Mouse (Mus musculus) adipocyte (in vitro differentiated cells): ENCODE measurements around the gene Gnptg.

Experiments
- DNase-seq: peaks from one replicate; pipeline ENCODE4 v3.0.0-alpha.2; 2016; ENCODE audit warnings: low spot score

The Gnptg gene

DNA sequence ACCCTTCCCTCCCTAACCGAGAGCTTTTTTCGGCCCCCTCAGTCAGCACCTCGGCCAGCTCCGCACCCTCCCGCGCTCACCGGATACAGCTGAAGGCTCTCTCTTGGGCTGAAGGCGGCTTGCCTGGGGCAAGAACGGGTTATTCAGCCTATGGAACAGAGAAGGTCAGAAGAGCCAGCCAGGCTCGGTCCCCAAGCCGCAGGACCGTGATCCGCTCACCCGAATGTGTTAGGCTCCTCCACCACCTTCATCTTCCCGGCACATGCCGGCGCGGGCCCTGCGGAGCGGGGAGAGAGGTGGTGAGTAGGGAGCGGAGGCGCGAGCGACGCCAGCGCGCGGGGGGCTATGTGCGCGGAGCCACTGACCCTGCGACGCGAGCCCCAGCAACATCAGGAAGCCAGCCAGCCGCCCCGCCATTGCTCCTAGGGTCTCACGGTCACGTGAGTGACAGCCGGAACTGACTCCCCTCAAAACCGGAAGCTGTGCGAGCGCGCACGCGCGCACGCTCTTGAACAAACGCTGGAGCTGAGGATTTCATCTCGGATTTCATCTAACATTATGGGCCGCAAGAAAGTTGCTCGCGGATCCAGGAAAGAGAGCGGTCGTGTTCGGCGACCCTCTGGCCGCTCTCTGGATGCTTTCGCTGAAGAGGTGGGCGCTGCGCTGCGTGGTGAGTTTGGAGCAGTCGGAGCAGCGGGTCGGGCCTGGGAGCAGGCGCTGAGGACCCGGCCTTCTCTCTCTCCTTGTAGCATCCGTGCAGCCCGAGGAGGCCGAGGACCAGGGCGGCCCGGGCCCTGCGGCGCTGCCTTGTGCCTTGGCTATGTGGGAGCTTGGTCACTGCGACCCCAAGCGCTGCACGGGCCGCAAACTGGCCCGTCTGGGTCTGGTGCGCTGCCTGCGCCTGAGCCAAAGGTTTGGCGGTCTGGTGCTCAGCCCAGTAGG is at the start of gene Gnptg, which contains the start of gene Tsr3:
Gene Gnptg (minus strand): TSS at position 430 of the 942 bp plus-strand sequence.
Gene Tsr3 (plus strand): TSS at position 476 of the 942 bp plus-strand sequence.
- peak; percentile 91 for DNase-seq

DNA sequence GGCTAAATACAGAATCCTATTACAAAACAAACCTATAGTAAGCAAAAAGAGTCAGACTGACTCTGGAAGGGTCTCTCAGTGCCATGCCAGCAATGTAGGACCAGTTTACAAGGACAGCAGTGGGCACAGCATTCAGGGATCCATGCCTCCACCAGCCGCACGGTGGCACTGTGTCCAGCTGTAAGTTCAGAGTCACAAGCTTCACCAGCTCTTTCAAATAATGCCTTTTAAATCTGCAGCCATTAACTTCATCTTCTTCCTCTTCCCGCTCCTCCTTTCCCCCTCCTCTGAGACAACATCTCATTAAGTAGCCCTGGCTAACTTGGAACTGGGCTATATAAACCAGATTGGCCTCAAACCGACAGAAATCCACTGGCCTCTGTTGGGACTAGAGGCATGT is 48.9 kb upstream of the Gnptg start:
- peak; percentile 50 for DNase-seq

DNA sequence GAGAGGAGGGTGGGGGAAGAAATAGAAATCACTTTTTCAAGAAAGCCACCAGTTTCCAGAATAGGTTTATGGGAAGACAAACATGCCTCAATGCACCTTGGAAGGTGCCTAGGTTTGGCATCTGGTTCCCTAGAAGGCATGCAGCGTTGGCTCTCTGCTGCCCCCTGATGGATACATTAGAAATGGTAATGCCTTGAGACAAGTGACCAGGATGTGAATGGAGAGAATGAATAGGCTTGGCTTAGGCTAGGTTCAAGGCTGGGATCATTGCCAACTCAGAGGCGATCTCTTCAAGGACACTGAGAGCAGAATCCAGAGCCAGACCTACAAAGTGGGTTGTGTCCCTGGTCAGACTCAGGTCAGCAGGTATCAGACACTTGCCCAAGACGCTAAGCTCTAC is 45.1 kb upstream of the Gnptg start:
- DNase-seq, result peak; percentile 84

DNA sequence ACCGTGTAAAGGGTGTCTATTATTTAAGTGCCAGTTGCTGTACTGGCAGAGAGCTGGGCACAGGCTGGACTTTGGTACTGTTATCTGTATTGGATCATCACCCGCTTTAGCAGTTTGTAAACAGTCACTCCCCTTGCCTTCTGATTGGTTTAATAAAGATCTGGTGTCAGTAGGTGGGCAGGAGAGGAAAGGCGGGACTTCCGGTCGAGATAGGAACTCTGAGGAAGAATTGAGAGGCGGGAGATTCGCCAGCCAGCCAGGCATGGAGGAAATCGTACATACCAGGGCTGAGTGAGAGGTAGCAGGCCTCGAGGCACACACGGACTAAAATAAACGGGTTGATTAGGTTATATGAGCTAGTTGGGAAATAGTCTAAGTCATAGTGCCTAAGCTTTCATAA is 42.2 kb upstream of the Gnptg start:
- DNase-seq, result peak; percentile 40

DNA sequence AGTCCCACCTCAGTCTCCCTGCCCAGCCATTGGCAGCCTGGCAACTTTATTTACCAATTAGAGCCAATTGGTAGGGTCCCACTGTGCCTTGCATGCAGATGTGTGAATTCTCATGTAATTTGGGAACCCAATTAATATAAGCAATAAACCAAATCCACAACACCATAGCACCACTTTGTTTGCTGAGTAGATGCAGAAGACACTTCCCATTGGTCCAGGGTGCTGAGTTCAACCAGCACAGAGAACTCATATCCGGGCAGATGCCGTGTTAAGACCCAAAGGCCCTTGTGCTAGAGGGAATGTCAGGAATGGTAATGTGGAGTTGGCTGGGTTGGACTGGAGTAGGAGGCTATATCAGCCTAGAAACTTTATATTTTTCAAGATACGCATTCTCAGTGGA is 35.9 kb upstream of the Gnptg start:
- DNase-seq, result no peak

DNA sequence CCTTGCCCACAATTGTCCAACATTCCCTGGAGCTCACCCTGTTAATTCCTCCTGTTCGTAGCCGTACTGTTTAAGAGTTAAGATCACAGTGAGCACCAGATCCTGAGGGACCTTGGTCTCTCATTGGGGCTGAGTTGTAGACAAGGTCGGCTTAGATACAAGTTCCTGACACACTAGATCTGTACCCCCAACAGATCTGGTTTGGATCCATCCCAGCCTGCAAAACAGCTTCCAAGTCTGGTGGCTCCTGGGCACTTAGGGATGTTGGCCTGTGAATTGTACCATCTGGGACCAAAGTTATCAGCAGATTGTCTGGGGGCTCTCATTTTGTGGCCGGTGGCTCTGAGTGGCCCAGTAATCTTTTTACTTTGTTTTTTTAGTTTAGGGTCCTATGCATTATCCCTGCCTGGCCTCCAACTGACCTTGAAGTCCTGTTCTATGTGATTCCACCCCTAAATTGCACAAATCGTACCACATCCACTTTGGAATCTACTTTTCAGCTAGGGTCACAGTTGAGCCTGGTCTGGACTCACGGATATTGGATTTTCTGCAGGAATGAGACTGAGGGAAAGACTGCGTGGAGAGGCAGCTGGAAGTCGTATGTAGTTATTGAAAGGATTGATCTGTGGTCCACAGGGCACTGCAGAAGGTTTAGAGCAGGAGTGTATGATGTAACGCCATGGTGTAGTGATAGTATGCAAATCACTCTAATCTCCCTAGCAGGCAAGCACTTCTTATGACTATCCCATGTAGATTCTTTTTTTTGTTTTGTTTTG is 34.8 kb upstream of the Gnptg start, which contains the start of gene Ube2i:
Gene Ube2i (minus strand): TSS at position 52 of the 776 bp plus-strand sequence.
- DNase-seq, result no peak

DNA sequence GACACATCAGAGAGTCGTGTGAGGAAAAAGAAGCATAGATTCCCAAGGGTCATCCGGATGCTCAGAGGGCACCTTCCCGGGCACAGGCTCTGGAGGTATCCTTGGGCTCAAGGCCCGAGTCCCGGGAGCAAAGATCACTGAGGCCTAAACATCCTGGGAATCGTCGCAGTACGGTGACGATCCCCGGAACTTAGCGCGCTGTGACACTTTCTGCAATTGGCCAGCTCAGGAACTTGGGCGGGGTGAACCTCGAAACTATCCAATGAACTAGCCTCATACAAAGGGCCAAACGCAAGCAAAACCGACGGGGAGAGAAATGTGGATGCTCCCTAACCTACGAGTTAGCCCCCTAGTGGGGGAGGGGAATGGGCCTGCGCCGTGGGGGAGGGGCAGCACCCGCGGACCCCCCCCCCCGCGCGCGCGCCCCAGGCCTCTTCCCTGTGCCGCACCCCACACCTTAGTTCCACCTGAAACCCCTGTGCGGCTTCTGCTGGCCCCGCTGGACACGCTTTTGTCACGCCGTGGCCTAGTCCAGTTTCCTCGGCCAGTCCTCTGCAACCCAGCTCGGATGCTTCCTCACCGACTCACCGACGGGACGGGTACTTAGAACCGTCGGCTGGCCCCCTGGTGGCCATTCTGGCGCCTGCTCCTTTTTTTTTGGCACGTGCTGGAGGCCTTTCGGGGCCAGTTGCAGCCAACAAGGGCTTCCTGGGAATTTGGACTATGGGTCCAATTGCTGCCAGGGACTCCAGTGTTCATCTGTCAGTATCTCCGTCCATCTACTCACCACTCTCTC is 34.0 kb upstream of the Gnptg start:
- peak; percentile 98 for DNase-seq

DNA sequence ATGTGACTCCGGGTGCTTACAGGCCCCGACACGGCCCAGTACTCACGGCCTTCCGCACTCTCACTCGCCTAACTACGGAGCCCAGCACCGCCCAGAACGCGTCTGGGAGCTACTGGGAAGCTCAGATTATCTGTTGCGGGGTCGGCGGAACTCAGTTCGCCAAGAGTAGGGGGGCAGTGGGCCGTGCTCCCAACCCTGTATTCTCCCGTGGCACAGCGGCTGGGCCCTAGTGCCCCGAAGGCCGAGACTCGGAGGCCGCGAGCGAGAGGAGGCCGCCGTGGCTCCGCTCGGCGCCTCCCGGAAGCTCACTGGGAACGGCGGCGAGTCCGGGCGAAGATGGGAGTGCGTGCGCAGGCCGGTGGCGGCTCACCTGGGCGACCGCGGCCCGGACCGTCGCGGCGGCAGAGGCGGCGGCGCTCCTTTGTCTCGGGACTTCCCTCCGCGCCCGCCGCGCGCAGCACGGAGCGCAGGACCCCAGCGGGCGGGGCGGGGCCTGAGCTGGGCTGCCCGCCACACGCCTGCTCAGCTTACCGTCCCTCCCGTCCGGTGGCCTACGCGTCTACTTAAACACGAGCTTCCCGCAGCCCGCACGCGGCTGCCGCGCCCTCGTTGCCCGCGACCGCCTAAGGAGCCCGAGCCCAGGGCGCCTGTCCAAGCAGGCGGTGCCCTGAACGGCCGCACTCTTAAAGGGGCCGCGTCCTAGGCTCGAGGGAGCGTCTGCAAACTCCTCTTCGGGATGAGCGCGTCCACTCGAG is 33.2 kb upstream of the Gnptg start:
- DNase-seq, result peak; percentile 94

DNA sequence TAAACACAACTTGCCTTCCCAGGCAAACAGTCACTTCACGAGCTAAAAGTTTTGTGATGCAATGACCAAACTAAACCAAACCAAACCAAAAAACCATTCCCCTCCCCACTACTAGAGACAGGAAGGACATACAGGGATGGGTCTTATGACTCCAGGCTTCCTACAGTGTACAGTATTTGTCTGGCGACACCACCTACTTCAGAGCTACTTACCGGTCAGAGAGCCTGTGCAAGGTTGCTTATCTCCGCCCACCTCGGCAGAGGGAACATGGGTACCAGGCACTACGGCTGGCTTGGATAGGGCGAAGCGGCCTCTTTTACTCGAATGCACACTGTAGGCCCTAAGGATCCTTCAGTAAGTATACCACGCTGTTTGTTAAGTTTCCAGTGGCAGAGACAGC is 32.4 kb upstream of the Gnptg start:
- peak; percentile 49 for DNase-seq

DNA sequence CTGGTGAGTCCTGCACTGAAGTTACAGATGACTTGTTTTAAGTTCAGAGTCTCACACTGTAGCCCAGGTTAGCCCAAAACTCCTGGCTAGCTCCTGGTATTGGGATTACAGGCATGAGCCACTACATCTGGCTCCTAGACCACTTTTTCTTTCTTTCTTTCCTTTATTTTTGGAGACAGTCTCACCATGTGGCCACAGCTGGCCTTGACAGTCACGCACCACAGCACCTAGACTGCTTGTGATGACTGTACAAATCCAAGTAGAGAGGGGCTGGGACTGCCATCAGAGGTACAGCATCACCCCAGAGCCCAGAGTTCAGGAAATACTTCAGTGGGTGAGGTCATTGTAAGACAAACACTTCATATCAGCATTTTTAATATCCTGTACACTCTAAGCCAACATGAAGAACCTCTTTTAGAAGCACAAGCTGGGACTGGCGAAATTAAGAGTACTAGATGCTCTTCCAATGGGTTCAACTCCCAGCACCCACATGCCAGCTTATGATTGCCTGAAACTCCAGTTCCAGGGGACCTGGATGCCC is 30.9 kb upstream of the Gnptg start:
- DNase-seq, result no peak

DNA sequence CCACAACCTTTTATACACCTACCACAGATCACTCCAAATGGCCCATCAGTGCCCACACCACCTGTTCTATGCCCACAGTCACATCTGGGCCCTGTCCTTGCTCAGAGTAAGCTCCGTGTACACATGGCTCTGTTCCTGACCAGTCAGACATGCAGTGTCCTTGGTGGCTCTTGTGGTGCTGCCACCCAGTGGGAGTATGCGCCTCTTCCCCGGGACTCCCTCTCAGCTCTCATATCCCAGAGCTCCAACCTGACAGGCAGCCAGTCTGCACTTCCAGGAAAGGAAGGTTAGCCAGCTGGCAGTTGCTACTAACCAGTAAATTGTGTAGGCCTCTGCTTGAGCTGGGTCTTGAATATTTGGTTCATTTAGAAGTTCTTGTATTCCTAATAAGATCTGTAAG is 24.5 kb upstream of the Gnptg start:
- peak; percentile 75 for DNase-seq

DNA sequence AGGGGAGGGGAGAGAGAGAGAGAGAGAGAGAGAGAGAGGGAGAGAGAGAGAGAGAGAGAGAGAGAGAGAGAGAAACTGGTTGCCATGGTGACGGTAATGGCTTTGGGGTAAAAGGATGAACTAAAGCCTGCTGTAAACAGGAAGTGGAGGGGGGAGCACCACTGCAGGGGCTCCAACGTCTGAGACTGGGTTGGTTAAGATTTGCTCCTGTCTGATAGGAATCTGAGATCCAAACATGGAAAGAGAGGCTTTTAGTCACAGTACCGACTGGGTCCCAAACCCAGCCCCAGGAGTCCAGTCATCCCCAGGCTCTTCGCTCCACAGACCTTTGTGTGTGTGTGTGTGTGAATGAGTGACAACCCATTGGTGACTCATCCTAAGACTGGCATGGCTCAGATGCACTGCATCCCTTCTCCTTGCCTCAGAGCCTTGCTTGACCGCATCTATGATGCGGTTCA is 17.9 kb upstream of the Gnptg start:
- no peak for DNase-seq

DNA sequence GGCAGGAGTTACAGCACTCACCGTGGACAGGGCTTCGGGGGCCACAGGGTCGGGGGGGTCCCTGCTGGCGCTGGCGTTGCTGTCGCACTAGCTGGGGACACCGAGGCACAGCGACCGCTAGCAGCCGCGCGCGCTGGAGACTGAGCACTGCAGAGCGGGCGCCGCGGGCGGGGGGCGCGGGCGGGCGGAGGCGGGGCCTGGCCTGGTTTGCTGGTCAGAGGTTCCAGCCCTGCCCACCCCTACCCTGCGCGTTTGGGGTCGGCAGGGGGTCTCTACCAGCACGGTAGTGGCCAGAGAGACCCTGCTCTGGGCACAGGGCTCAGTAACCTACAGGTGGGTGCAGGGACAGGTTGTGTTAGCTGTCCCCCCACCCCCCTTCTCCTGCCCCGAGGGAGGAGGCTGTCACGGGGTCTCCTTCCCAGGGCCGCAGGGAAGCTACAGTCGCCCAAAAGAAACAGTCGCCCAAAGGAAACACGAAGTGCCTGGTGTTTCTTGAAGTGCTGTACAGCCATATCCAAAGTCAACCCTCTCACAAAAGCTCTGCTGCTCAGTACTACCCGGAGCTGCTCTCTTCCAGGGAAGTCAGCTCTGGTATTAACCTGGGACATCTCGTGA is 16.3 kb upstream of the Gnptg start, which contains the start of gene Baiap3:
Gene Baiap3 (minus strand): TSS at position 225 of the 615 bp plus-strand sequence.
- DNase-seq, result no peak

DNA sequence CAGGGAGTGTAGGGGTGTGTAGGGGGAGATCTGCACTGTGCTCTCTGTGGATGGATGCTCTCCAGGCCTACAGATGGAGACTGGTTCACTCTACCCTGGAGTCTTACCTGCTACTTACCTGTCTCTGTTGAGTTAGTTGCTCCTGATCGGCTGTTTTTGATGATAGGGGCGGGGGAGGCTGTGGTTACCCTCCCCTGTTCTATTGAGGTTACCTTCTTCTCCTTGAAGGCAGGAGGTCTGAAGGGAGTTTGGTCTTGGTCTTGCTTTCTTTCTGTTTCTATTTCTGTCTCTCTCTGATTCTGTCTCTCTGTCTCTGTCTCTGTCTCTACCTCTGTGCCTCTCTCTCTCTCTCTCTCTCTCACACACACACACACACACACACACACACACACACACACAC is 15.2 kb upstream of the Gnptg start:
- DNase-seq, result no peak

DNA sequence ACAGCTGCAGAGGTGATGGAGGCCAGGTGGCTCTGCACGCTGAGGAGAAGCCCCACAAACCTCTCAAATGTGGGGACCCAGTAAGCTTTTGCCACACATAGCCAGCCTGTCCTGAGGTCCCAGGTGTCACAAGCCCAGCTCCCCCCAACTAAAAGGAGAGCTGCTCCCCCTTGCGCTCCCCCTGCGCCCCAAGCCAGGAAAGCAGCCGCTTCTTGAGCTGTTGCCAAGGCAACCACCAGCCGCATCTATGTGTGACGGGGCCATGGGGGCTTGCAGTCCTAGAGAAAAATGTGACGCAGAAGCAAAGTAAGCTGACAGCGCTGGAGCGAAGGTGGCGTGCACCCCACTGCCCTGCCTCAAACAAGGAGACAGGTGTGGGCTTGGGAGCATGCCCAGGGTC is 13.8 kb upstream of the Gnptg start:
- DNase-seq, result no peak

DNA sequence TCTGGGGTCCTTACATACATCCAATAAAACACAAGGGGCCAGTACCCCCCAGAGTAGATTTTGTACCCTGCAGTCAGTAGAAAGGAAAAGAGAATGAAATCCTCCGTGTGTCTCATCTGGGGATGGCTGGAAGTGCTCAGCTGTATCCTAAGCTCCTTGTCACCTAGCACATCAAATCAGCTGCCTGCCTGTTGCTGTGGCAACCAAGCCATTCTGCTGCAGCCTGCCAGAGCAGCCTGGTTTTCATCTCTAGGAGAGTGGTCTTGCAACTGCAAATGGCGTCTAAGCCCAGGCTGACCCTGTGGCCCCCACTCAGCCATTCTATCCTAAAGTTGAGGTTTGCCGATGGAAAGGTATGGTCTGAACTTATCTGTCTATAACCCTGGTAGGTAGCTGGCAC is 12.7 kb upstream of the Gnptg start:
- no peak for DNase-seq

DNA sequence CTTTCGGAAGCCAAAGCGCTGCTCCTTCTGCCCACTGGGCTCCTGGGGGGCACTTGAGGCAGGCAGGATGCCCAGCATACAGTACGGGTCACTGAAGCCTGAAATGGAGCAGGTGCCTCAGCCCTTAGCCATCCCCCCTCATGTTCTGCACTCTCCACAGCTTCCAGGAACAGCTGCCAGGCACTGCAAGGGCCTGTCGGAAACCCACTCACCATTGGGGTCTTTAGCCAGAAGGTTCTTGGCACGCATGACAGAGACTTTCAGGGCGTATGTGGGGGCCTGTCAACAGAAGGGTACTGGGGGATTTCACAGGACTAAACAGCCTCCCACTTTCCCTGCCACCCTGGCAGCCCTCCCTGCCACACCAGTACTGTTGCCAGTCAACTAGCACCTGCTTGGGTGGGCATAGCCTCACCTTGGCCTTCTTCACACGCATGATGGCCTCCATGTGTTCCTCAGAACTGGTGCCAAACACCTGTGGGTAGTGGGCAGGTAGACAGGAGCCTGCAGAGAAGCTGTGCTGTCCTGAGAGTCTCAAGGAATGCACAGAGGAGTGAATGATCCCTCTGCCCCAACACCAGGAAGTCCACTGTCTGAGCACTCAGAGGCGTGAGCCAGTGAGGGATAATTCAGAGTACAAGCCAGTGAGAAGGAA is 10.4 kb upstream of the Gnptg start:
- no peak for DNase-seq

DNA sequence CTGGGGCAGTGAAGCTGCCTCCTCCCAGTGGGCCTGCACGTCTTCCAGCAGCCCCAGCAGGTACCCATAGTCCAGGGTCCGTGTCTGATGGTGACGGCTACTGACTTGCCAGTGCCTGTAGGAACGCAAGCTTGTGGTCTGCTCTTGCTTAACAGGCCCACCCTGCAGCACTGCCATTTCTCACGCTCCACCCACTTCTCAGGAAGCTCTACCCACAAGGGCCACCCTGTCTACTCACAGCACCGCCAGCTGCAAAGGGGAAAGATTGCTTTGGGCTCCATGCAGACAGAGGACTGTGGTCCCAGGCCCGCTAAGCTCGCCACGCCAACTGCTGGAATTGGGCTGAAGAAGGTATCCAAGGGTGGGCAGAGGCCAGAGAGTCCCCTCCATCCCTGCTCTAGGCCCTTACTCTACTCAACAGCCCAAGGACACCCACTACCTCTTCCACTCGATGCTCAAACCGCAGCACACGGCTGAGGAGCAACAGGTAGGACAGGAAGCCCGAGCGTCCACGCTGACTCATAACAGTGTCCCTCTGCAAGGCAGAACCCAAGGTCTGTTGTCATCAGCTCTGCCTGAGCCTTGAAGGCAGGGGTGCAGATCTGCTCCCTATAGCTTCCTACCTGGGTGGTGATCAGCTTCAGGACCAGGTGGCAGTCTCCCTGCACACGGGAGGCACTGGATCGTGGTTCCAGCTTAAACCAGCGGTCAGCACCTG is 8.3 kb upstream of the Gnptg start:
- DNase-seq, result no peak

DNA sequence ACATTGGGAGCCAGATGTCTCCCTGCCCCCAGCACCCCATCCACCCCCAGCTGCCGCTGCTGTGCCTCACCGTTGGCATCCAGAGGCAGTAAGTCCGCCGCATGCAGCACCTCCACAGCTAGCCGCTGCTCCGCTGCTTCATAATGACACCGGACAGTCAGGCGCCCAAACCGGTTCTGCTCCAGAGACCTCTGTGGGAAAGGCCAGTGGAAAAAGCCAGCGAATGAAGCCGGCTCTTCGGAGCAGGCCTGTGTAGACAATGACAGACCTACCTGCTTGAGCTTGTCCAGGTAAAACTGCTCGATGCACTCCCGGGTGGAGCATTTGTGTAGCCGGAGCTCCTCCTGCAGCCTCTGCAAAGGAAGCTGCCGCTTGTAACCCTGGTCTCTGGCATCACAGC is 4.3 kb upstream of the Gnptg start:
- DNase-seq, result no peak
